Mouse (Mus musculus) heart, embryonic 13.5 days (tissue): ENCODE measurements around the gene Ano3. TPM values are rescaled to one million over a fixed set of nuclear protein-coding genes. Genes with fewer than 3 reads are reported as not detected.

Source experiments
- ATAC-seq: fragments of 200-750 bp; cut with Nextera tagmentation; 2 replicates; pipeline ENCODE4 v1.8.0; 2017; ENCODE audit warnings: moderate TSS enrichment; ENCODE audit not compliant: insufficient number of reproducible peaks, low FRiP score, low TSS enrichment; ENCODE audit errors: extremely low read depth
- H3K27ac ChIP-seq: fragments of 300-500 bp; sonication (generic); replicated peaks from 2 replicates; pipeline ENCODE4 v1.5.1; 2015; ENCODE audit warnings: moderate library complexity, mild to moderate bottlenecking, inconsistent platforms
- H3K27me3 ChIP-seq: fragments of 300-500 bp; sonication (generic); replicated peaks from 2 replicates; pipeline ENCODE4 v1.6.1; 2015; ENCODE audit warnings: mild to moderate bottlenecking, inconsistent platforms
- H3K36me3 ChIP-seq: fragments of 300-500 bp; sonication (generic); 2 replicates; pipeline ENCODE4 v1.6.1; 2015; ENCODE audit warnings: mild to moderate bottlenecking, inconsistent platforms
- H3K4me1 ChIP-seq: fragments of 300-500 bp; sonication (generic); 2 replicates; pipeline ENCODE4 v1.6.1; 2015; ENCODE audit warnings: inconsistent platforms
- H3K4me2 ChIP-seq: fragments of 300-500 bp; sonication (generic); 2 replicates; pipeline ENCODE4 v1.6.1; 2015; ENCODE audit warnings: inconsistent platforms, mild to moderate bottlenecking, moderate library complexity
- H3K4me3 ChIP-seq: fragments of 300-500 bp; sonication (generic); 2 replicates; pipeline ENCODE4 v1.5.1; 2015; ENCODE audit warnings: moderate library complexity, mild to moderate bottlenecking, inconsistent platforms
- H3K9ac ChIP-seq: fragments of 300-500 bp; sonication (generic); 2 replicates; pipeline ENCODE4 v1.6.1; 2015; ENCODE audit warnings: inconsistent platforms, mild to moderate bottlenecking, moderate library complexity
- H3K9me3 ChIP-seq: fragments of 300-500 bp; sonication (generic); 2 replicates; pipeline ENCODE4 v1.6.1; 2016; ENCODE audit warnings: inconsistent platforms
- WGBS: fragments of 180-500 bp; shearing (Covaris S2); methylation state at CpG from one replicate; pipeline ENCODE4 v1.1.7; 2015; ENCODE audit warnings: mixed read lengths; 5-methylcytosine and 5-hydroxymethylcytosine counted together
- polyA plus RNA-seq: library from polyadenylated mRNA; unstranded; fragments of >200 nt; fragmentation: Nextera tagmentation; extraction: Ambion mirVana; gene quantifications from 2 replicates; pipeline ENCODE4 v1.2.1, GENCODE M21; 2015

Ano3 gene
- polyA plus RNA-seq, 1 experiment from 2014 or later = 0.23 TPM

DNA sequence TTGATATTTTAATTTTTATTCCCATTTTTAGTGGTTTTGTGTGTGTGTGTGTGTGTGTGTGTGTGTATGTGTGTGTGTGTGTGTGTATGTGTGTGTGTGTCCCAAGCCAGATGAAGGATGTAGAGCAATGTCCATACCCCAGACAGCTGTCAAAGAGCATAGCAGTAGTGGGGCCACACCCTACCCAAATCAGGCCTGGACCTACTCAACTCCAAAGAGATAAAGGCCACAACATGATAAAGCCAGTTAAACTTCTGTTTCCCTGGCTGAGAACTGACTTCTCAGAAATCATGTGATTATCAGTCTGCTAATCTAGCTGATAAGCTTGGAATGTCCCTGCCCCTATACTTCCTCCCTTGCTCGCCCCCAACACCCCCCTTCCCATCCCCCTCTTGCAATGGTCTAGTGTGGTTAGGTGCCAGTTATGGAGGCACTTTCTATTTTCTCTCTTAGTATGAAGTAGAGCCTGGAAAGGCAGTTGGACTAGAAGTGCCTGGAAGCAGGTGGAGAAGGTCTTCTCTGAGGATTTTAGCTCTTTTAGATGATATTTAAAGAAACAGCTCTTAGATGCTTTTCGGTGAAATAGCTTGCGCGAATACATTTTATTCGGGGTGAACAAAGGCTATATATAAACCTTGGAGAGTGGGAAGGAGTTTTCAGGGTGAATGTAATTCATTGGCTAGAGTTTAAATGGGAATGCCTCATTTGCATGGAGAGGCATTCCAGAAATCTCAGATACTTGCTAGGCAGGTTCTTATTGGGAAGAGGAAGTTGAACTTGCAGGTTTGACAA is 144.2 kb downstream of the Ano3 start:
- no peak for ATAC-seq
- H3K4me2 ChIP-seq = no peak overlapping the region
- no peak overlapping the region for H3K9ac ChIP-seq
- no peak overlapping the region for H3K4me3 ChIP-seq
- H3K9me3 ChIP-seq = no peaks in the 10 kb centered on the region
- no peaks in the 10 kb centered on the region for H3K36me3 ChIP-seq
- no peaks in the 10 kb centered on the region for H3K27me3 ChIP-seq
- 65% methylated on average over 5 of the region's 5 CpGs for WGBS
- no peak overlapping the region for H3K27ac ChIP-seq
- no peaks in the 10 kb centered on the region for H3K4me1 ChIP-seq

DNA sequence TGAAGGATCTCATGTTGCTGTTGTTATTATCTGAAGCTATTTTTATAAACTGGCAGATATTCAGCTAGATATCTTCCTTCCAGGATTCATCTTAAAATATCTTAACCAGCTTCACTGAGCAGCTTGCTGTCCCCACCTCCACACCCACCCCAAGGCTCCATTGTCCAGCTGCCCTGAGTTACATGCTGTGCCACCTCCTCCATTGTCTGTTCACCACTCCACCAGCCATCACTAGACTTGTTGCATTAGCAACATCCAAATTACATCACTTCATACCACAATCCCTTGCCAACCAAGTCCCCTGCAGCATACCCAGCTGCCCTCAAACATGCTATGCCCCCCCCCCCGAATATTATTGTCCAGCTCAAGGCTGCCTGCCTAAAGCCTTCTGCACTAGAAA is 154.8 kb downstream of the Ano3 start:
- no peak for ATAC-seq
- H3K4me1 ChIP-seq = no peaks in the 10 kb centered on the region
- no peak overlapping the region for H3K9ac ChIP-seq
- H3K36me3 ChIP-seq = no peaks in the 10 kb centered on the region
- no peaks in the 10 kb centered on the region for H3K27me3 ChIP-seq
- H3K9me3 ChIP-seq = no peaks in the 10 kb centered on the region
- no peak overlapping the region for H3K4me3 ChIP-seq
- 50% methylated on average over 1 of the region's 1 CpGs for WGBS
- no peak overlapping the region for H3K4me2 ChIP-seq
- no peak overlapping the region for H3K27ac ChIP-seq

DNA sequence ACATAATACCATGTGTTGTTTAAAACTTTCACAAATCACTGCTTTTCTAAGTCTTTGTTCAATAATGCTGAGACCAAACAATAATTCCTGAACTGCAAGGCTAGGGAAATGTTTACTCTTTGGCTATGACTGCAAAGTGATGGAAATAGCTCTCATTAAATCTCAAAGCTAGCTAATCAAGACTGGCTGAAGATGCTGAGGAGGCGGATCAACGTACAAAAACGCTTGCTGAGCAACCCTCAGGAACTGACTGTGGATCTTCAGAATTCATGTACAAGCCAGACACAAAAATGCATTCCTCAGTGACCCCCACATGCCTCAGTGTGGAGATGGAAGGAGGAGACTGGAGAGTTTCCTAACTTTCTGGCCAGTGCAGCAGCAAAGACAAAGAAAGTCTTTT is 155.3 kb downstream of the Ano3 start:
- 62% methylated on average over 3 of the region's 3 CpGs for WGBS
- Histone ChIP-seq H3K9ac (no peak overlapping the region), H3K27ac (no peak overlapping the region), H3K4me1 (no peaks in the 10 kb centered on the region), H3K4me2 (no peak overlapping the region), H3K27me3 (no peaks in the 10 kb centered on the region), H3K36me3 (no peaks in the 10 kb centered on the region), H3K9me3 (no peaks in the 10 kb centered on the region), H3K4me3 (no peak overlapping the region)
- ATAC-seq = no peak

DNA sequence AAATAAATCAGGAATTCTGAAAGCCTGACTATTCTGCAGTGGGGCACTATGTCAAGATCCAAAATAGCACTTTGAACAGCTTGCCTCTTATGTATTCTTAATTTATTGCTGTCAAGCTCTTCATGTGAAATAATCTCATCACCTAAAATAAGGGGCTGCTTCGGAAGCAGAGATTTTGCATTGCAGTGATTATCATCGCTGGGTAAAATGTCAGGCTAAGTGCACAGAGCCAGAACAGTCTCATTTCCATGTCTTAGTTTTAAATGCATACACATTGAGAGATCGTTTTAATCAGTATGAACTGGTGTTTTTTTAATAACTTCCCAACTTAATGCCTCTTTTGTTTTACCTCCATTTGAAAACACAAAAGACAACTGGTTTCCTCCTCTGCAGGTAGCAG is 163.3 kb downstream of the Ano3 start:
- Histone ChIP-seq H3K4me1 (no peaks in the 10 kb centered on the region), H3K9me3 (no peaks in the 10 kb centered on the region), H3K4me3 (no peak overlapping the region), H3K9ac (no peak overlapping the region), H3K4me2 (no peak overlapping the region), H3K27me3 (no peaks in the 10 kb centered on the region), H3K27ac (no peak overlapping the region), H3K36me3 (no peaks in the 10 kb centered on the region)
- ATAC-seq = no peak
- 69% methylated on average over 3 of the region's 3 CpGs for WGBS

DNA sequence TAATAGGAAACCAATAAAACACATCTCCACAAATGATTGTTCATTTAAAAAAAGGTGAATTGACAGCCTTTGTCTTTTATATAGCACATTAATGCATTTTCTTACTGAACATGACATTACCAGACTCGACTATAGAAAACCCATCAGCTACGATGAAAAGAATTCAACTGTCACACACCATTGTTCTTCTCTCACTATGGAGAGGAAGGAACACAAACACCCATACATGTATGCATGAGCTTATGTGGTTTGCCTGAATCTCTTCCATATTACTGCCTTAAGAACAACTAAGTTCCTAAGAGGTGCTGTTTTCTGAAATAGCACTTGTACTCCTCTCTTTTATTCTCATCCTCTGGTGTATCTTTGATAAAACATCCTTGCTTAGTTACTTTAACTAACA is 191.3 kb downstream of the Ano3 start:
- WGBS = 76% methylated on average over 2 of the region's 2 CpGs
- Histone ChIP-seq H3K27ac (no peak overlapping the region), H3K36me3 (no peaks in the 10 kb centered on the region), H3K4me2 (no peak overlapping the region), H3K4me1 (no peaks in the 10 kb centered on the region), H3K9me3 (no peaks in the 10 kb centered on the region), H3K27me3 (no peaks in the 10 kb centered on the region), H3K4me3 (no peak overlapping the region), H3K9ac (no peak overlapping the region)
- no peak for ATAC-seq

DNA sequence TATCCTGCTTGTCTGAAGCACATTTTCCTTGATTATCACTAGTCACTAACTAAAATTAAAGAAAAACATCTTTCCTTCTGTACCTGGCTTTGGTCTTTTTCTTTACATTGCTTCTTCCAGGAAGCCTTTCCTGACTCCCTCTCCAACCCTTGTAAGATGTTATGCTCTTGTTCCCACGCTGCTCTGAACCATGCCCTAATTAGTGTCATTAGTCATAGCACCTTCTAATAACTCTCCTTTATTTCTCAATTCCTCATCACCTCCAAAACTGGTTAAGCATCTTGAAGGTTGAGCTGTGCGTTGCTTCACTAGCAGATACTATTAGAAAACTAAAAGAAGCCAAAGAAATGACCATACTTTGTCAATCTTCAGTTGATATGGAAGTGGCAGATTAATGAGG is 193.2 kb downstream of the Ano3 start:
- no peaks in the 10 kb centered on the region for H3K27me3 ChIP-seq
- ATAC-seq = no peak
- no peak overlapping the region for H3K4me3 ChIP-seq
- H3K9me3 ChIP-seq = no peaks in the 10 kb centered on the region
- no peaks in the 10 kb centered on the region for H3K36me3 ChIP-seq
- no peak overlapping the region for H3K27ac ChIP-seq
- no peak overlapping the region for H3K9ac ChIP-seq
- 67% methylated on average over 2 of the region's 2 CpGs for WGBS
- H3K4me2 ChIP-seq = no peak overlapping the region
- no peaks in the 10 kb centered on the region for H3K4me1 ChIP-seq

DNA sequence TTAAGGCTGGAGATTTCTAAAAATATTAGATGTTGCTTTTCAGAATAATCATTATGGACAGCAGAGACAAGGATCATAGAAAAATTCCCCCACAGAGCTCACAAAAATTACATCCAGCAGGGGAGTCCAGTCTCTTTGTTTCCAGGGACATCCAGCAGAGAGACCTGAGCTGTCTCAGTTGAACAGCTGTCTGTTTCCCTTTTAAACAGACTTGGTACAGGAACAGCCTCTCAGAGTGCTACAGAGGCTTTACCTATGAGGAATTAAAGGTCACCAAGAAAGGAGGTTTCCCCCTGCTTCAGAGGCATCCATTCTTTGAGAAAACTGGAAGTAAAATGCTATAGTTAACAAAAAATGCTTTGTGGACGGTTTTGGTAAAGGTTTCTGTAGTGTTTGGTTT is 210.2 kb downstream of the Ano3 start:
- no peaks in the 10 kb centered on the region for H3K4me1 ChIP-seq
- H3K4me3 ChIP-seq = no peak overlapping the region
- no peak for ATAC-seq
- 43% methylated on average over 1 of the region's 1 CpGs for WGBS
- H3K4me2 ChIP-seq = no peak overlapping the region
- H3K27ac ChIP-seq = no peak overlapping the region
- H3K9ac ChIP-seq = no peak overlapping the region
- H3K36me3 ChIP-seq = no peaks in the 10 kb centered on the region
- H3K27me3 ChIP-seq = no peaks in the 10 kb centered on the region
- no peaks in the 10 kb centered on the region for H3K9me3 ChIP-seq

DNA sequence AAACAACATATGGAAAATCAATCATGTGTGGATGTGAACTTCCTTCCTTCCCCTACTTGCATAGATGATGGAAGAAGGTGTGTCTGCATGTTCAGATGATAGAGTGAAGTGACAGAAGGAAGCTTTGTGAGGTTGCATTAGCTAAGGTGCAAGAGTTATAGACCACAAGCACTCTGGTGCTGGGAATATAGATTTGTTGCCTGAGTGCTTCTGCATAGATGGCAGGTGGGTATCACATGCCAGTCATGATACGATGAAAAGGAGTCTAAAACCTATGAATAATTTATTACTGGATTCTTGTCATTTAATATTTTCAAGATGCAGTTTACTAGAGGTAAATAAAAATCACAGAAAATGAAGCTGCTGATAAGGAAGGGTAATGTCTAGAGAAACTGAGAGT is 210.9 kb downstream of the Ano3 start:
- Histone ChIP-seq H3K4me1 (no peaks in the 10 kb centered on the region), H3K4me3 (no peak overlapping the region), H3K27ac (no peak overlapping the region), H3K4me2 (no peak overlapping the region), H3K9ac (no peak overlapping the region), H3K36me3 (no peaks in the 10 kb centered on the region), H3K27me3 (no peaks in the 10 kb centered on the region), H3K9me3 (no peaks in the 10 kb centered on the region)
- ATAC-seq = no peak
- 88% methylated on average over 1 of the region's 1 CpGs for WGBS

DNA sequence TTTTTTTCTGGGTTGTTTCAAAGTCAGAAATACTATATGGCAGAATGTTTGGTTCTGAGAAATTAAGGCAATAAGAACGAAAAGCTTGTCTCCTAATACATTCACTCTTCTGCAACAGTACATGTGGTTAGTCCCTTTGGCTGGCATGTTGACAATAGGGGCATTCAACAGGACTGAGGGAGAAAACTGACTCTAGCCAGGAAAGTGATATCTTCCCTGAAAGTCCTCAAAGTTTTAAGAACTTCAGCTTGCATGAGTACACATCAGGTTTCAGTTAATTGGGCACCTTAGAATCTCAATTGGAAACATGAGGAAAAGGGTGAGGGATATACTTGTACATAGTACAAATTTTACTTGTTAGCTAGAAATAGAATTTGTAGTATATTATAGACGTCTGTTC is 212.7 kb downstream of the Ano3 start:
- no peaks in the 10 kb centered on the region for H3K36me3 ChIP-seq
- no peaks in the 10 kb centered on the region for H3K4me1 ChIP-seq
- no peaks in the 10 kb centered on the region for H3K27me3 ChIP-seq
- no peaks in the 10 kb centered on the region for H3K9me3 ChIP-seq
- H3K4me3 ChIP-seq = no peak overlapping the region
- H3K27ac ChIP-seq = no peak overlapping the region
- H3K4me2 ChIP-seq = no peak overlapping the region
- H3K9ac ChIP-seq = no peak overlapping the region
- no peak for ATAC-seq
- 59% methylated on average over 2 of the region's 2 CpGs for WGBS

DNA sequence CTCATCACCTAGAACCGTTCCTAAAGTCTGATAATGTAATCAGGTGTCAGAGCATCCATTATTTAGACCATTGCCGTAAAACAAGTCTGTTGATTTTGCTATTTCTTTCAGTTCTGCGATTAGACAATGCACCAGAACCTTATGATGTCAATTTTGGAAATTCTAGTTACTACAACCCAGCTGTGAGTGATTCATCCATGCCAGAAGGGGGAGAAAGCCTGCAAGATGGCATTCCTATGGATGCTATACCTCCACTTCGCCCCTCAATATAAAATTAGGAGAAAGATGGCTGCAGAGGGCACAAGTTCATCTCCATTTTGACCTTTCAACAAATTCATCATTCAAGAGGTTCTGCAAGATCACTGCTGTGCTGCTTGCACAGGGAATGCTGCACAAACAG is 213.5 kb downstream of the Ano3 start:
- Histone ChIP-seq H3K4me2 (no peak overlapping the region), H3K27me3 (no peaks in the 10 kb centered on the region), H3K9me3 (no peaks in the 10 kb centered on the region), H3K4me1 (no peaks in the 10 kb centered on the region), H3K9ac (no peak overlapping the region), H3K36me3 (no peaks in the 10 kb centered on the region), H3K27ac (no peak overlapping the region), H3K4me3 (no peak overlapping the region)
- ATAC-seq = no peak
- WGBS = 60% methylated on average over 4 of the region's 4 CpGs

DNA sequence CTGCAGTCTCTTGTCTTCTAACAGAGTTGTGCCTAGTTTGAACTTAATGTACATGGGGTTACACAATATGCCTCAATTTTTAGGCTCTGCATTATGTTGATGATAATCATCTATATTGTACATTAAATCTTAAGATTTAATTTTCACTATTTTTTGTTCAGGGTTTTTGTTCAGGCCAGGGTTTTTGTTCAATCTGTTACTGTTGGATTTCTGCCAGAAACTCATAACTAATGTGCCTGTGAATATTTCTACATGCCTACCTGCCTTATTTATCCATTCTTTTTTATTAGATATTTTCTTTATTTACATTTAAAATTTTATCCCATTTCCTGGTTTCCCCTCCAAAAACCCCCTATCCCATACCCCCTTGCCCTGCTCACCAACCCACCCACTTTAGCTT is 224.6 kb downstream of the Ano3 start:
- H3K27me3 ChIP-seq = no peaks in the 10 kb centered on the region
- no peak for ATAC-seq
- no peaks in the 10 kb centered on the region for H3K36me3 ChIP-seq
- no peak overlapping the region for H3K27ac ChIP-seq
- H3K9ac ChIP-seq = no peak overlapping the region
- no peak overlapping the region for H3K4me2 ChIP-seq
- no peak overlapping the region for H3K4me3 ChIP-seq
- no peaks in the 10 kb centered on the region for H3K9me3 ChIP-seq
- H3K4me1 ChIP-seq = no peaks in the 10 kb centered on the region

DNA sequence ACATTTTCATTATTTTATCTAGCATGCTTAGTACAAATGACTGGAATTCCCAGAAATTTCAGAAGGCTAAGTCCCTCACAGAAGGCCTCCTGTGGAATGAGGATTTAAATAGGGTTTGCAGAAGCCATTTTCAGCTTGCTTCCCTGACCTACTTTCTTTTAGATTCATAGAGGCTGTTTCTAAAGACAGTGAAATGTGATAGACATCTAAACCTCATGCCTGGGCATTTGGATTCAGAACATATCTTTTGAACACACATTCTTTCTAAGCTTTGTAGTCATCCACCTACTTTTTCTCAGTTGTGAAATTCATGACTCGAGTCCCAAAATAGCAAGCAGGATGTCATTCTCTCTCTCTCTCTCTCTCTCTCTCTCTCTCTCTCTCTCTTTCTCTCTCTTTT is 228.5 kb downstream of the Ano3 start:
- ATAC-seq = no peak
- no peaks in the 10 kb centered on the region for H3K36me3 ChIP-seq
- H3K4me1 ChIP-seq = no peaks in the 10 kb centered on the region
- H3K9ac ChIP-seq = no peak overlapping the region
- no peak overlapping the region for H3K4me2 ChIP-seq
- H3K27me3 ChIP-seq = no peaks in the 10 kb centered on the region
- 55% methylated on average over 1 of the region's 1 CpGs for WGBS
- no peaks in the 10 kb centered on the region for H3K9me3 ChIP-seq
- no peak overlapping the region for H3K4me3 ChIP-seq
- no peak overlapping the region for H3K27ac ChIP-seq
